Mouse (Mus musculus) CH12.LX (cell line): ENCODE measurements around the gene Akirin2. TPM values are rescaled to one million over a fixed set of nuclear protein-coding genes. Genes with fewer than 3 reads are reported as not detected.

Experiments
- DNase-seq: peaks from one replicate; pipeline ENCODE4 v3.0.0-alpha.2; 2013; ENCODE audit errors: extremely low read depth
- H3K27ac ChIP-seq: 2 replicates; pipeline ENCODE4 v1.5.1; 2012; ENCODE audit warnings: low read depth, mild to moderate bottlenecking, control low read depth, moderate library complexity; ENCODE audit not compliant: insufficient read depth
- H3K27me3 ChIP-seq: replicated peaks from 2 replicates; pipeline ENCODE3; 2012; ENCODE audit warnings: inconsistent platforms
- H3K36me3 ChIP-seq, 2 experiments: replicated peaks in 1 of 2; 2 replicates each; pipeline versions ENCODE3 to v1.6.1; 2012; ENCODE audit warnings: inconsistent platforms in 1 of 2, low read length in 1 of 2, mild to moderate bottlenecking in 1 of 2, mixed read lengths in 1 of 2, moderate library complexity in 1 of 2; ENCODE audit not compliant: control insufficient read depth in 1 of 2, insufficient read depth in 1 of 2
- H3K4me1 ChIP-seq, 2 experiments: 2 replicates each; pipeline ENCODE4 v1.6.1; 2012; ENCODE audit warnings: inconsistent platforms in 1 of 2, moderate library complexity in 1 of 2; ENCODE audit not compliant: insufficient read depth in 2 of 2, control insufficient read depth in 1 of 2
- H3K4me2 ChIP-seq: 2 replicates; pipeline ENCODE4 v1.6.1; 2012; ENCODE audit warnings: low read depth, mild to moderate bottlenecking, control low read depth; ENCODE audit not compliant: poor library complexity, insufficient read depth, severe bottlenecking
- H3K4me3 ChIP-seq, 3 experiments: fragments of 150-350 bp in 1 of 3; sonication (generic) in 1 of 3; replicated peaks in 1 of 3; 2 replicates each; pipeline versions ENCODE3 to v1.5.1; 2011 to 2012; ENCODE audit warnings: low read depth in 2 of 3, low read length in 2 of 3, mild to moderate bottlenecking in 2 of 3, moderate library complexity in 2 of 3, control low read depth in 1 of 3, improper control_type of control experiment in 1 of 3, inconsistent platforms in 1 of 3, mixed read lengths in 1 of 3; ENCODE audit not compliant: poor library complexity in 1 of 3
- H3K79me2 ChIP-seq: replicated peaks from 2 replicates; pipeline ENCODE4 v1.6.1; 2012; ENCODE audit warnings: mild to moderate bottlenecking, moderate library complexity; ENCODE audit not compliant: control insufficient read depth, poor library complexity, insufficient read depth, severe bottlenecking; ENCODE audit errors: extremely low read depth
- H3K9ac ChIP-seq: 2 replicates; pipeline ENCODE4 v1.6.1; 2012; ENCODE audit warnings: low read depth, mild to moderate bottlenecking, control low read depth, moderate library complexity; ENCODE audit not compliant: insufficient read depth
- H3K9me3 ChIP-seq: replicated peaks from 2 replicates; pipeline ENCODE3; 2012; ENCODE audit warnings: low read length, inconsistent platforms, mixed read lengths
- CHD2 ChIP-seq: IDR thresholded peaks from 2 replicates; pipeline ENCODE4 v1.6.1; 2011; ENCODE audit warnings: low read length, improper control_type of control experiment
- CTCF ChIP-seq, 2 experiments: IDR thresholded peaks in 1 of 2; conservative IDR thresholded peaks in 1 of 2; 2 replicates each; pipeline ENCODE4 v1.5.1; 2011 to 2012; ENCODE audit warnings: low read depth in 2 of 2, low read length in 2 of 2, improper control_type of control experiment in 1 of 2, inconsistent platforms in 1 of 2, mild to moderate bottlenecking in 1 of 2, moderate library complexity in 1 of 2
- EP300 ChIP-seq: IDR thresholded peaks from 2 replicates; pipeline ENCODE4 v1.6.1; 2011; ENCODE audit warnings: low read length, improper control_type of control experiment
- GABPA ChIP-seq: IDR thresholded peaks from 2 replicates; pipeline ENCODE4 v1.6.1; 2012; ENCODE audit warnings: low read depth, low read length, improper control_type of control experiment, inconsistent platforms; ENCODE audit not compliant: insufficient replicate concordance
- IRF4 ChIP-seq: IDR thresholded peaks from 2 replicates; pipeline ENCODE4 v1.6.1; 2014; ENCODE audit warnings: low read depth, mild to moderate bottlenecking, inconsistent platforms, low read length, improper control_type of control experiment
- MAX ChIP-seq: IDR thresholded peaks from 2 replicates; pipeline ENCODE4 v1.6.1; 2011; ENCODE audit warnings: low read length, improper control_type of control experiment
- MAZ ChIP-seq: IDR thresholded peaks from 2 replicates; pipeline ENCODE4 v1.6.1; 2012; ENCODE audit warnings: low read depth, mild to moderate bottlenecking, inconsistent platforms, low read length, improper control_type of control experiment, moderate library complexity
- MYC ChIP-seq: IDR thresholded peaks from 2 replicates; pipeline ENCODE4 v1.6.1; 2011; ENCODE audit warnings: low read depth, mild to moderate bottlenecking, improper control_type of control experiment, low read length
- NRF1 ChIP-seq: IDR thresholded peaks from 2 replicates; pipeline ENCODE4 v1.6.1; 2014; ENCODE audit warnings: low read depth, mild to moderate bottlenecking, inconsistent platforms, low read length, improper control_type of control experiment, moderate library complexity
- PAX5 ChIP-seq: IDR thresholded peaks from 2 replicates; pipeline ENCODE4 v1.6.1; 2012; ENCODE audit warnings: low read length, inconsistent platforms, mixed read lengths
- RAD21 ChIP-seq: IDR thresholded peaks from 2 replicates; pipeline ENCODE4 v1.6.1; 2011; ENCODE audit warnings: low read depth, mild to moderate bottlenecking, low read length, improper control_type of control experiment, moderate library complexity
- RCOR1 ChIP-seq: conservative IDR thresholded peaks from 2 replicates; pipeline ENCODE4 v1.6.1; 2012; ENCODE audit warnings: low read depth, mild to moderate bottlenecking, inconsistent platforms, low read length, improper control_type of control experiment
- SIN3A ChIP-seq: IDR thresholded peaks from 2 replicates; pipeline ENCODE4 v1.6.1; 2012; ENCODE audit warnings: low read length, improper control_type of control experiment, inconsistent platforms
- TBP ChIP-seq: conservative IDR thresholded peaks from 2 replicates; pipeline ENCODE4 v1.6.1; 2011; ENCODE audit warnings: low read depth, low read length, improper control_type of control experiment
- USF1 ChIP-seq: IDR thresholded peaks from 2 replicates; pipeline ENCODE4 v1.6.1; 2014; ENCODE audit warnings: low read depth, mild to moderate bottlenecking, inconsistent platforms, low read length, improper control_type of control experiment
- ZC3H11A ChIP-seq: IDR thresholded peaks from 2 replicates; pipeline ENCODE4 v1.6.1; 2012; ENCODE audit warnings: low read depth, mild to moderate bottlenecking, inconsistent platforms, low read length, improper control_type of control experiment
- ZKSCAN1 ChIP-seq: IDR thresholded peaks from 2 replicates; pipeline ENCODE4 v1.6.1; 2012; ENCODE audit warnings: low read depth, inconsistent platforms, low read length, improper control_type of control experiment, borderline replicate concordance
- ZMIZ1 ChIP-seq: IDR thresholded peaks from 2 replicates; pipeline ENCODE4 v1.6.1; 2012; ENCODE audit warnings: low read depth, mild to moderate bottlenecking, inconsistent platforms, low read length, improper control_type of control experiment
- ZNF384 ChIP-seq: IDR thresholded peaks from 2 replicates; pipeline ENCODE4 v1.6.1; 2012; ENCODE audit warnings: low read depth, low read length, improper control_type of control experiment, inconsistent platforms
- dilution Hi-C: fragments of 300-500 bp; cut with MboI; formaldehyde crosslinking; loops from 2 replicates; pipeline ENCODE4 v1.14.3; 2020; ENCODE audit warnings: low sequenced_read_pairs; ENCODE audit not compliant: extremely low pct_unique_long_range_greater_than_20kb, extremely low pct_ligation_motif_present
- in situ Hi-C: fragments of 300-500 bp; cut with MboI; formaldehyde crosslinking; loops from 3 replicates; pipeline ENCODE4 v1.14.3; 2019; ENCODE audit warnings: low sequenced_read_pairs, low pct_ligation_motif_present, low pct_unique_long_range_greater_than_20kb, mixed read lengths
- polyA plus RNA-seq: library from polyadenylated mRNA; unstranded; fragments of >175 nt; gene quantifications from 2 replicates; pipeline ENCODE4 v1.2.1, GENCODE M21; 2012; ENCODE audit warnings: low read depth; ENCODE audit not compliant: insufficient read length
- total RNA-seq, 2 experiments: library from RNA; depleted of rRNA; stranded (reverse); fragments of 300-350 nt in 1 of 2; fragments of >200 nt in 1 of 2; gene quantifications; 2 replicates each; pipeline ENCODE4 v1.2.3; 2012 to 2014

The Akirin2 gene
- total and polyA plus RNA-seq, 3 experiments = 30.4 to 60.6 (median 52.3) TPM

DNA sequence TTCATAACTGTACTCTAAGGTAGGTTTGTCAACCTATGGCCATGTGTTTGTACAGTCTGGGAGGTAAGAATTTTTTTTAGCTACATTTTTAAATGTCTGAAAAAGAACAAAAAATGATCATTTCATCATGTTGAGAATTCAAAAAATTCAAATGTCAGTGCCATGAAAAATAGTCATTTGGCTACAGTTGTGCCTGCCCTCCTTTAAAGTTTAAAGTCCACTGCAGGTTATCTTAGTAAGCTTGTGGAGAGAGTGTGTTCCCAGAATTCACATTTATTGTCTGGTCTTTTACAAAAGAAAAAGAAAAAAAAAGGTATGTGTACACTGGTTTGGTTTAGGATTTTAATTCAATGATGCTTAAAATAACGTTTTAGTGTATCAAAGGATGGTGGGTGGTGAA lies 3.9 kb downstream of the Akirin2 start:
- Histone ChIP-seq H3K9me3 (no peaks in the 10 kb centered on the region), H3K27ac (no peak overlapping the region), H3K79me2 (peaks cover 68% of the 10 kb centered on the region), H3K4me1 (peaks cover 3 to 35% of the 10 kb centered on the region in 2 experiments; a peak in 3 of 4 replicates), H3K4me3 (no peak overlapping the region), H3K27me3 (no peaks in the 10 kb centered on the region), H3K9ac (no peak overlapping the region), H3K4me2 (no peak overlapping the region), H3K36me3 (peaks cover 7 to 20% of the 10 kb centered on the region in 2 experiments)
- TF ChIP-seq GABPA (no peak), SIN3A (no peak), EP300 (no peak), CTCF (conservative IDR thresholded peaks at IDR 0.05 in 1 of 2, IDR thresholded peaks at IDR 0.05 in 1 of 2; ENCODE audit: low read depth in 2 of 2, low read length in 2 of 2) (no peak), ZNF384 (no peak), CHD2 (no peak), ZMIZ1 (no peak), RAD21 (no peak)
- DNase-seq = no peak
- dilution Hi-C loops (no loop called here), in situ Hi-C loops (loop anchor here (25.0 kb wide), 1 partner anchor 1167 kb away; no protein-coding TSS in a partner anchor)

DNA sequence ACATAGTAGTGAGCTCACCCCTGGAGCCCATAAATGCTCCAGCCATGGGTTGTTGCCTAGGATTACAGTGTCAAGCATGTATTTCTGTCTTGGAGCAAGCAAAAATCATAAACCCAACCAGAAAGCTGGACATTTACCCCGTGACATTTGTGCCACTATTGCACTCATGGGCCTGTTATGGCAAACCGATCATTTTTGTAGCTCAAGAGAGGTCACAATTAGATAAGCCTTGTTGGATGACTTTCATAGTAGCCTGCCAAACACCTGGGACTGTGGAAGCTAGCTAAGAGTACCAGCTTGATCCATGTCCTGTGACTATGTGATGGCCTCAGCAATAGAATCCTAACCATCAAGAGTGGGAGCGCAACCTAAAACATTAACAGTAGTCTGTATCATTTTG lies 4.9 kb downstream of the Akirin2 start:
- Histone ChIP-seq H3K9ac (no peak overlapping the region), H3K27me3 (no peaks in the 10 kb centered on the region), H3K36me3 (peaks cover 7 to 26% of the 10 kb centered on the region in 2 experiments), H3K27ac (no peak overlapping the region), H3K4me3 (no peak overlapping the region), H3K9me3 (no peaks in the 10 kb centered on the region), H3K79me2 (peaks cover 69% of the 10 kb centered on the region), H3K4me1 (peaks cover 3 to 33% of the 10 kb centered on the region in 2 experiments; a peak in 3 of 4 replicates), H3K4me2 (no peak overlapping the region)
- in situ Hi-C loops (loop anchor here (25.0 kb wide), 1 partner anchor 1168 kb away; no protein-coding TSS in a partner anchor), dilution Hi-C loops (no loop called here)
- no peak for DNase-seq
- no peak for TF ChIP-seq PAX5
- TF ChIP-seq ZC3H11A = no peak
- no peak for TF ChIP-seq MYC
- no peak for TF ChIP-seq RCOR1
- TF ChIP-seq ZKSCAN1 = no peak
- no peak for TF ChIP-seq NRF1
- TF ChIP-seq GABPA = no peak
- TF ChIP-seq ZNF384 = no peak
- TF ChIP-seq MAZ = no peak
- no peak for TF ChIP-seq SIN3A
- TF ChIP-seq USF1 = no peak
- TF ChIP-seq MAX = no peak
- no peak for TF ChIP-seq TBP
- no peak for TF ChIP-seq IRF4
